Mouse (Mus musculus) forebrain, embryonic 13.5 days (tissue): ENCODE results near the gene Vip. TPM values are rescaled to one million over a fixed set of nuclear protein-coding genes. Genes with fewer than 3 reads are reported as not detected.

Experiments
- ATAC-seq: fragments of 200-750 bp; cut with Nextera tagmentation; 2 replicates; pipeline ENCODE4 v1.8.0; 2017
- H3K27ac ChIP-seq: fragments of 300-500 bp; sonication (generic); 2 replicates; pipeline ENCODE4 v1.5.1; 2015; ENCODE audit warnings: inconsistent platforms, mild to moderate bottlenecking, moderate library complexity
- H3K27me3 ChIP-seq: fragments of 300-500 bp; sonication (generic); 2 replicates; pipeline ENCODE4 v1.6.1; 2015; ENCODE audit warnings: mild to moderate bottlenecking, inconsistent platforms
- H3K36me3 ChIP-seq: fragments of 300-500 bp; sonication (generic); 2 replicates; pipeline ENCODE4 v1.6.1; 2015; ENCODE audit warnings: mild to moderate bottlenecking, inconsistent platforms; ENCODE audit not compliant: poor library complexity, severe bottlenecking
- H3K4me1 ChIP-seq: fragments of 300-500 bp; sonication (generic); 2 replicates; pipeline ENCODE4 v1.6.1; 2015; ENCODE audit warnings: inconsistent platforms
- H3K4me2 ChIP-seq: fragments of 300-500 bp; sonication (generic); 2 replicates; pipeline ENCODE4 v1.6.1; 2015; ENCODE audit warnings: inconsistent platforms, mild to moderate bottlenecking, moderate library complexity
- H3K4me3 ChIP-seq: fragments of 300-500 bp; sonication (generic); 2 replicates; pipeline ENCODE4 v1.5.1; 2015; ENCODE audit warnings: mild to moderate bottlenecking, inconsistent platforms
- H3K9ac ChIP-seq: fragments of 300-500 bp; sonication (generic); 2 replicates; pipeline ENCODE4 v1.6.1; 2015; ENCODE audit warnings: mild to moderate bottlenecking, inconsistent platforms
- H3K9me3 ChIP-seq: fragments of 300-500 bp; sonication (generic); replicated peaks from 2 replicates; pipeline ENCODE4 v1.6.1; 2016; ENCODE audit warnings: inconsistent platforms
- WGBS: fragments of 180-500 bp; shearing (Covaris S2); methylation state at CpG from one replicate; pipeline ENCODE4 v1.1.7; 2015; 5-methylcytosine and 5-hydroxymethylcytosine counted together
- polyA plus RNA-seq: library from polyadenylated mRNA; unstranded; fragments of >200 nt; fragmentation: Nextera tagmentation; extraction: Ambion mirVana; gene quantifications from 2 replicates; pipeline ENCODE4 v1.2.1, GENCODE M21; 2015

Gene Vip
- polyA plus RNA-seq, 1 experiment from 2014 or later: 0.10 TPM

DNA sequence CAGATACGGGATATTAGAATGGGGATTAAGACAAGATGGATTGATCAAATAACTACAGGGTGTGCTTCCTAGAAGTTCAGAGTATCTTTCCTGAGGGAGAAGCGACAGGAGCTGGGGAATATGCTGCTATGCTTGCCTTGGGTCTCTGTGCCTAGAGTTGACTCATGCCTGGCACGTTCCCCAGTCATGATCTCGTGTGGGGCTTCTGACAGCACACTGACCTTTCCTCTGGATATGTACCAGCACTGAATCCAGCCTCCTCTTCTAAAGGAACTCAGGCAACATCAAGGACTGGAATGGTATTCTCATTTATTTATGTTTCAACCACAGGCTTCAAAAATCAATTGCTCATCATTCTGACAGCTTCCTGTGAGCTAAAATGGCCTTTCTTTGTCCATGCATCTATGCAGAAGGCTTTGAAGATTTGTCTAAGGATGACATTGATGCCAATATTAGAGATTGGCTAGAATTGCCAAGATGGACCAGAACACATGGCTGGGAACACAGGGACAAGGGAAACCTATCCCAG is 5.3 kb upstream of the Vip start:
- no peak overlapping the region for H3K27ac ChIP-seq
- H3K36me3 ChIP-seq: no peaks in the 10 kb centered on the region
- WGBS: 78% methylated on average over 4 of the region's 4 CpGs
- no peaks in the 10 kb centered on the region for H3K4me1 ChIP-seq
- H3K9ac ChIP-seq: no peak overlapping the region
- H3K4me2 ChIP-seq: no peak overlapping the region
- H3K4me3 ChIP-seq: no peak overlapping the region
- H3K27me3 ChIP-seq: no peaks in the 10 kb centered on the region
- no peaks in the 10 kb centered on the region for H3K9me3 ChIP-seq
- no peak for ATAC-seq

- ATAC-seq: peak; percentile 67
Measured at GRCm38 (mm10) chr10:5634336-5634735, 4.7 kb upstream of the Vip start.

GRCm38 (mm10) chr10:5637322-5637721 is 1.7 kb upstream of the Vip start:
- 90% methylated on average over 4 of the region's 4 CpGs for WGBS
- H3K36me3 ChIP-seq: no peaks in the 10 kb centered on the region
- no peaks in the 10 kb centered on the region for H3K9me3 ChIP-seq
- H3K27ac ChIP-seq: no peak overlapping the region
- no peak overlapping the region for H3K4me3 ChIP-seq
- no peak overlapping the region for H3K4me2 ChIP-seq
- H3K9ac ChIP-seq: no peak overlapping the region
- no peaks in the 10 kb centered on the region for H3K4me1 ChIP-seq
- H3K27me3 ChIP-seq: no peaks in the 10 kb centered on the region
- ATAC-seq: no peak

More at GRCm38 (mm10) chr10:5634336-5634735, 4.7 kb upstream of the Vip start:
- Histone ChIP-seq H3K9ac (no peak overlapping the region), H3K4me3 (no peak overlapping the region), H3K27me3 (no peaks in the 10 kb centered on the region), H3K36me3 (no peaks in the 10 kb centered on the region), H3K27ac (no peak overlapping the region), H3K4me2 (no peak overlapping the region), H3K4me1 (no peaks in the 10 kb centered on the region), H3K9me3 (no peaks in the 10 kb centered on the region)
- WGBS: 38% methylated on average over 1 of the region's 1 CpGs

DNA sequence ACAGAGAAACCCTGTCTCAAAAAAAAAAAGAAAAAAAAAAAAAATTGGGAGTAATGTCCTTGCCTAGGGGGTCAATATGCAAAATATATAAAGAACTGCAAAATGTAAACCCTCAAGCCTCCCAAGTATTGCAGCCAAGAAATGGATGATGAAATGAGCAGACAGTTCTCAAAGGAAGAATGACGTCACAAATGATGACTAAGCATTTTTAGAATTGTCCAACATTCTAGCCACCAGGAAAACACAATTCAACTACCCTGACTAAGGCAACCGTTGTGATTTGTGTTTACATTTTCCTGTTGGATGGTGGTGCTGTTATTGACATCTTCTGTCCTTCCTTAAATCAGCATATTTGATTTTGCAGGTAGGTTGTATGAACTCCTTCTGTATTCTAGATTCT is 42.3 kb downstream of the Vip start:
- Histone ChIP-seq H3K9me3 (no peaks in the 10 kb centered on the region), H3K4me2 (no peak overlapping the region), H3K36me3 (no peaks in the 10 kb centered on the region), H3K27me3 (no peaks in the 10 kb centered on the region), H3K27ac (no peak overlapping the region), H3K9ac (no peak overlapping the region), H3K4me1 (no peaks in the 10 kb centered on the region), H3K4me3 (no peak overlapping the region)
- WGBS: 80% methylated on average over 2 of the region's 2 CpGs
- ATAC-seq: no peak

- H3K27ac ChIP-seq: no peak overlapping the region
- no peaks in the 10 kb centered on the region for H3K4me1 ChIP-seq
- WGBS: 78% methylated on average over 6 of the region's 6 CpGs
- H3K4me3 ChIP-seq: no peak overlapping the region
- ATAC-seq: no peak
- H3K27me3 ChIP-seq: no peaks in the 10 kb centered on the region
- no peak overlapping the region for H3K9ac ChIP-seq
- H3K36me3 ChIP-seq: no peaks in the 10 kb centered on the region
- no peaks in the 10 kb centered on the region for H3K9me3 ChIP-seq
- no peak overlapping the region for H3K4me2 ChIP-seq
Measured at GRCm38 (mm10) chr10:5685608-5686007, 46.6 kb downstream of the Vip start.

- no peaks in the 10 kb centered on the region for H3K4me1 ChIP-seq
- H3K9me3 ChIP-seq: no peaks in the 10 kb centered on the region
- H3K9ac ChIP-seq: no peak overlapping the region
- H3K4me3 ChIP-seq: no peak overlapping the region
- H3K27ac ChIP-seq: no peak overlapping the region
- no peak for ATAC-seq
- 68% methylated on average over 1 of the region's 1 CpGs for whole genome bisulfite sequencing
- H3K27me3 ChIP-seq: no peaks in the 10 kb centered on the region
- no peaks in the 10 kb centered on the region for H3K36me3 ChIP-seq
- H3K4me2 ChIP-seq: no peak overlapping the region
Measured at GRCm38 (mm10) chr10:5694351-5694750, 55.3 kb downstream of the Vip start.

Other genes starting within 250 kb of the Vip start
- 2.4 and 3.4 TPM in 2 replicates for gene Syne1, start 87.7 kb upstream of the Vip start, polyA plus RNA-seq
- gene Myct1, start 45.4 kb upstream of the Vip start, polyA plus RNA-seq: 0.64 and 1.0 TPM in 2 replicates
- 74.9 and 76.8 TPM in 2 replicates for gene Fbxo5, start 166.4 kb downstream of the Vip start, polyA plus RNA-seq
- 10.9 and 12.3 TPM in 2 replicates for gene Mtrf1l, start 184.7 kb downstream of the Vip start, polyA plus RNA-seq